Mouse (Mus musculus) embryonic fibroblast, embryonic 13.5 days (primary cell): ENCODE data around the gene 6030468B19Rik.

Experiments used
- CTCF ChIP-seq: IDR thresholded peaks from 2 replicates; pipeline ENCODE4 v1.5.1; 2011; ENCODE audit warnings: mild to moderate bottlenecking, control low read depth, low read length, moderate library complexity, borderline replicate concordance; ENCODE audit not compliant: insufficient read depth
- POLR2A ChIP-seq: IDR thresholded peaks from 2 replicates; pipeline ENCODE4 v1.6.1; 2011; ENCODE audit warnings: low read depth, mild to moderate bottlenecking, control low read depth, low read length, moderate library complexity

GRCm38 (mm10) chr11:117786294-117786693 is 11.2 kb upstream of the 6030468B19Rik start:
- TF ChIP-seq POLR2A (no peak), CTCF (peak; percentile 73; the same call in 1 of the 2 replicates)
